Mouse (Mus musculus) forebrain, embryonic 16.5 days (tissue): ENCODE measurements around the gene Olfml2b. TPM values are rescaled to one million over a fixed set of nuclear protein-coding genes. Genes with fewer than 3 reads are reported as not detected.
A peak's percentile ranks its signal among the peaks of the same experiment; 100 is the strongest.

Experiments
- ATAC-seq: fragments of 200-750 bp; cut with Nextera tagmentation; 2 replicates; pipeline ENCODE4 v1.8.0; 2017; ENCODE audit warnings: mild to moderate bottlenecking, moderate library complexity
- H3K27ac ChIP-seq: fragments of 300-500 bp; sonication (generic); 2 replicates; pipeline ENCODE4 v1.5.1; 2014; ENCODE audit warnings: low read length, control low read depth
- H3K27me3 ChIP-seq: fragments of 300-500 bp; sonication (generic); replicated peaks from 2 replicates; pipeline ENCODE4 v1.6.1; 2014; ENCODE audit warnings: low read length; ENCODE audit not compliant: control insufficient read depth, insufficient read depth
- H3K36me3 ChIP-seq: fragments of 300-500 bp; sonication (generic); 2 replicates; pipeline ENCODE4 v1.6.1; 2014; ENCODE audit not compliant: control insufficient read depth, insufficient read depth
- H3K4me1 ChIP-seq: fragments of 300-500 bp; sonication (generic); replicated peaks from 2 replicates; pipeline ENCODE4 v1.6.1; 2014; ENCODE audit warnings: low read length; ENCODE audit not compliant: control insufficient read depth, insufficient read depth
- H3K4me2 ChIP-seq: fragments of 300-500 bp; sonication (generic); 2 replicates; pipeline ENCODE4 v1.6.1; 2014; ENCODE audit warnings: mild to moderate bottlenecking, low read length, control low read depth
- H3K4me3 ChIP-seq: fragments of 300-500 bp; sonication (generic); replicated peaks from 2 replicates; pipeline ENCODE4 v1.5.1; 2014; ENCODE audit warnings: mild to moderate bottlenecking, low read length, control low read depth
- H3K9ac ChIP-seq: fragments of 300-500 bp; sonication (generic); replicated peaks from 2 replicates; pipeline ENCODE4 v1.6.1; 2014; ENCODE audit warnings: low read depth, low read length, control low read depth
- H3K9me3 ChIP-seq: fragments of 300-500 bp; sonication (generic); 2 replicates; pipeline ENCODE4 v1.6.1; 2016; ENCODE audit warnings: low read length; ENCODE audit not compliant: control insufficient read depth
- WGBS: fragments of 180-500 bp; shearing (Covaris S2); extraction: QIAGEN DNeasy Blood & Tissue Kit; methylation state at CpG from one replicate; pipeline ENCODE4 v1.1.7; 2014; 5-methylcytosine and 5-hydroxymethylcytosine counted together
- polyA plus RNA-seq: library from polyadenylated mRNA; unstranded; fragments of >200 nt; fragmentation: Nextera tagmentation; extraction: Ambion mirVana; gene quantifications from 2 replicates; pipeline ENCODE4 v1.2.1, GENCODE M21; 2015

Olfml2b gene
- polyA plus RNA-seq, 1 experiment from 2014 or later, result 12.2 TPM

GRCm38 (mm10) chr1:170638941-170639340 is 5.4 kb upstream of the Olfml2b start:
- whole genome bisulfite sequencing, result 85% methylated on average over 7 of the region's 7 CpGs
- no peaks in the 10 kb centered on the region for H3K36me3 ChIP-seq
- ATAC-seq, result no peak
- no peak overlapping the region for H3K4me2 ChIP-seq
- no peaks in the 10 kb centered on the region for H3K9me3 ChIP-seq
- H3K4me3 ChIP-seq, result no peak overlapping the region
- no peak overlapping the region for H3K9ac ChIP-seq
- H3K27ac ChIP-seq, result no peak overlapping the region
- H3K4me1 ChIP-seq, result 0 out of 2 replicates have a peak, but pooled peaks cover 3% of the 10 kb centered on the region
- H3K27me3 ChIP-seq, result no peaks in the 10 kb centered on the region

GRCm38 (mm10) chr1:170645896-170646605 is 1.7 kb downstream of the Olfml2b start:
- ATAC-seq, result no peak
- H3K4me2 ChIP-seq, result peak overlapping the region; percentile 85
- H3K27me3 ChIP-seq, result no peaks in the 10 kb centered on the region
- H3K36me3 ChIP-seq, result no peaks in the 10 kb centered on the region
- no peaks in the 10 kb centered on the region for H3K9me3 ChIP-seq
- 65% methylated on average over 15 of the region's 15 CpGs for WGBS
- no peak overlapping the region for H3K27ac ChIP-seq
- peak overlapping the region; percentile 65 for H3K4me3 ChIP-seq
- H3K4me1 ChIP-seq, result peaks cover 14% of the 10 kb centered on the region
- peak overlapping the region; percentile 32; the same call in 1 of the 2 replicates for H3K9ac ChIP-seq

GRCm38 (mm10) chr1:170646606-170647287 is 2.4 kb downstream of the Olfml2b start:
- Histone ChIP-seq H3K4me2 (peak overlapping the region; percentile 85), H3K27me3 (no peaks in the 10 kb centered on the region), H3K9ac (no peak overlapping the region), H3K9me3 (no peaks in the 10 kb centered on the region), H3K27ac (no peak overlapping the region), H3K4me3 (peak overlapping the region; percentile 65), H3K4me1 (peaks cover 14% of the 10 kb centered on the region), H3K36me3 (no peaks in the 10 kb centered on the region)
- WGBS, result 82% methylated on average over 9 of the region's 9 CpGs
- ATAC-seq, result no peak

GRCm38 (mm10) chr1:170647381-170647780 is 3.0 kb downstream of the Olfml2b start:
- Histone ChIP-seq H3K36me3 (no peaks in the 10 kb centered on the region), H3K27me3 (no peaks in the 10 kb centered on the region), H3K9me3 (no peaks in the 10 kb centered on the region), H3K4me3 (no peak overlapping the region), H3K27ac (no peak overlapping the region), H3K9ac (no peak overlapping the region), H3K4me1 (peaks cover 14% of the 10 kb centered on the region), H3K4me2 (no peak overlapping the region)
- WGBS, result 90% methylated on average over 7 of the region's 7 CpGs
- no peak for ATAC-seq

GRCm38 (mm10) chr1:170647971-170648514 is 3.7 kb downstream of the Olfml2b start:
- Histone ChIP-seq H3K4me2 (no peak overlapping the region), H3K4me3 (no peak overlapping the region), H3K9ac (no peak overlapping the region), H3K27me3 (no peaks in the 10 kb centered on the region), H3K4me1 (peaks cover 14% of the 10 kb centered on the region), H3K27ac (no peak overlapping the region), H3K36me3 (no peaks in the 10 kb centered on the region), H3K9me3 (no peaks in the 10 kb centered on the region)
- 80% methylated on average over 6 of the region's 6 CpGs for WGBS
- ATAC-seq, result no peak

- no peaks in the 10 kb centered on the region for H3K36me3 ChIP-seq
- 57% methylated on average over 6 of the region's 6 CpGs for WGBS
- no peak overlapping the region for H3K4me3 ChIP-seq
- H3K9ac ChIP-seq, result no peak overlapping the region
- H3K27ac ChIP-seq, result no peak overlapping the region
- 0 out of 2 replicates have a peak, but pooled peaks have one; percentile 14 for ATAC-seq
- no peaks in the 10 kb centered on the region for H3K9me3 ChIP-seq
- no peak overlapping the region for H3K4me2 ChIP-seq
- H3K4me1 ChIP-seq, result peaks cover 12% of the 10 kb centered on the region
- no peaks in the 10 kb centered on the region for H3K27me3 ChIP-seq
Measured at GRCm38 (mm10) chr1:170651046-170651723, 6.9 kb downstream of the Olfml2b start.

GRCm38 (mm10) chr1:170651989-170652740 is 7.8 kb downstream of the Olfml2b start:
- WGBS, result 75% methylated on average over 15 of the region's 15 CpGs
- Histone ChIP-seq H3K27me3 (no peaks in the 10 kb centered on the region), H3K9me3 (no peaks in the 10 kb centered on the region), H3K9ac (no peak overlapping the region), H3K27ac (no peak overlapping the region), H3K4me2 (no peak overlapping the region), H3K4me1 (peaks cover 18% of the 10 kb centered on the region), H3K4me3 (no peak overlapping the region), H3K36me3 (no peaks in the 10 kb centered on the region)
- no peak for ATAC-seq

- no peaks in the 10 kb centered on the region for H3K27me3 ChIP-seq
Measured at GRCm38 (mm10) chr1:170655280-170655917, 11.1 kb downstream of the Olfml2b start.

More at GRCm38 (mm10) chr1:170655280-170655917, 11.1 kb downstream of the Olfml2b start:
- H3K4me2 ChIP-seq, result no peak overlapping the region
- H3K4me1 ChIP-seq, result peaks cover 19% of the 10 kb centered on the region
- no peaks in the 10 kb centered on the region for H3K9me3 ChIP-seq
- WGBS, result 53% methylated on average over 5 of the region's 5 CpGs
- peak overlapping the region; percentile 62 for H3K27ac ChIP-seq
- no peak overlapping the region for H3K9ac ChIP-seq
- no peaks in the 10 kb centered on the region for H3K36me3 ChIP-seq
- ATAC-seq, result peak; percentile 56
- no peak overlapping the region for H3K4me3 ChIP-seq
